15 mouse cellular contexts compared by ENCODE assay signal in genomic region chr4:47093647-47094046, GRCm38 (mm10). TPM values are rescaled to one million over a fixed set of nuclear protein-coding genes. Genes with fewer than 3 reads are reported as not detected.
A peak's percentile ranks its signal among the peaks of the same experiment; 100 is the strongest.
DNase-seq lines count a peak whose midpoint lies in the region; ATAC-seq lines count a peak whose summit lies in the region.
"Had no signal": no experiment of that assay in that cellular context is flagged by ENCODE, and none has a peak within 500 bp of the region (broad histone marks: within the 10 kb centered on the region; RNA-seq: fewer than 3 reads in every experiment).

No protein-coding gene starts in this region.

- ATAC-seq in kidney, embryonic 15.5 days (replicated peaks; ENCODE audit: low FRiP score) = peak; percentile 17; the same call in 1 of the 2 replicates
- ATAC-seq in kidney, embryonic 16.5 days (ENCODE audit: low FRiP score, low TSS enrichment) = no peak
- ATAC-seq in stomach, embryonic 16.5 days (ENCODE audit: insufficient read depth, low FRiP score) = no peak
- ATAC-seq: liver, embryonic 12.5 days had no signal

- 0 out of 2 replicates have a peak overlapping the region, but pooled peaks have one; percentile 100 for H3K4me2 ChIP-seq in kidney, embryonic 15.5 days
- H3K4me2 ChIP-seq in kidney, embryonic 16.5 days (replicated peaks; ENCODE audit: low read depth, low read length) = no peak overlapping the region
- peak overlapping the region; percentile 98 for H3K4me2 ChIP-seq in stomach, embryonic 16.5 days (ENCODE audit: low read depth, low read length)
- H3K4me2 ChIP-seq: liver, embryonic 12.5 days had no signal

- H3K4me3 ChIP-seq in kidney, embryonic 15.5 days (replicated peaks) = no peak overlapping the region
- no peak overlapping the region for H3K4me3 ChIP-seq in kidney, embryonic 16.5 days (ENCODE audit: low read length)
- no peak overlapping the region for H3K4me3 ChIP-seq in stomach, embryonic 16.5 days (replicated peaks; ENCODE audit: low read length)
- H3K4me3 ChIP-seq: liver, embryonic 12.5 days had no signal

- WGBS in kidney, embryonic 15.5 days = 55% methylated on average over 6 of the region's 6 CpGs
- WGBS in kidney, embryonic 16.5 days = 50% methylated on average over 6 of the region's 6 CpGs
- 57% methylated on average over 6 of the region's 6 CpGs for WGBS in stomach, embryonic 16.5 days

- peaks cover 26% of the 10 kb centered on the region for H3K4me1 ChIP-seq in kidney, embryonic 15.5 days
- peaks cover 11% of the 10 kb centered on the region for H3K4me1 ChIP-seq in kidney, embryonic 16.5 days (ENCODE audit: insufficient read depth, low read length)
- H3K4me1 ChIP-seq in stomach, embryonic 16.5 days (ENCODE audit: control insufficient read depth, insufficient read depth, low read length) = peaks cover 8% of the 10 kb centered on the region

- DNase-seq in embryo, embryonic 11 days = peak; percentile 47
- peak; percentile 53 for DNase-seq in mesoderm, embryonic 11.5 days (ENCODE audit: low read depth, low spot score)
- DNase-seq in adrenal gland, adult (ENCODE audit: inconsistent age in 2 of 2, low spot score in 1 of 2) = no peak
- no peak for DNase-seq in spleen, postnatal 36 days (ENCODE audit: low spot score in 2 of 2)
- DNase-seq: cerebellum, adult 8-10 months; gastrocnemius, postnatal 25 days; layer of hippocampus, adult 9-11 months; left cerebral cortex, postnatal 4 days; right cerebral cortex, postnatal 25 days had no signal

- no peaks in the 10 kb centered on the region for H3K9me3 ChIP-seq in kidney, embryonic 15.5 days (replicated peaks)
- H3K9me3 ChIP-seq in kidney, embryonic 16.5 days (ENCODE audit: low read length) = no peaks in the 10 kb centered on the region
- H3K9me3 ChIP-seq in stomach, embryonic 16.5 days (replicated peaks; ENCODE audit: control insufficient read depth, low read length) = no peaks in the 10 kb centered on the region
- H3K9me3 ChIP-seq: embryonic facial prominence, embryonic 12.5 days; heart, embryonic 13.5 days; liver, embryonic 12.5 days had no signal

- no peaks in the 10 kb centered on the region for H3K36me3 ChIP-seq in kidney, embryonic 15.5 days
- H3K36me3 ChIP-seq in kidney, embryonic 16.5 days (ENCODE audit: insufficient read depth, low read length) = no peaks in the 10 kb centered on the region
- no peaks in the 10 kb centered on the region for H3K36me3 ChIP-seq in stomach, embryonic 16.5 days (ENCODE audit: control insufficient read depth, insufficient read depth, low read length)
- H3K36me3 ChIP-seq: embryonic facial prominence, embryonic 12.5 days; heart, embryonic 13.5 days; liver, embryonic 12.5 days had no signal

- peaks cover 39% of the 10 kb centered on the region for H3K27me3 ChIP-seq in kidney, embryonic 15.5 days
- peaks cover 18% of the 10 kb centered on the region for H3K27me3 ChIP-seq in kidney, embryonic 16.5 days (ENCODE audit: insufficient read depth, low read length)
- peaks cover 11% of the 10 kb centered on the region for H3K27me3 ChIP-seq in stomach, embryonic 16.5 days (ENCODE audit: control insufficient read depth, insufficient read depth, low read length)

- H3K27ac ChIP-seq in kidney, embryonic 15.5 days = no peak overlapping the region
- H3K27ac ChIP-seq in kidney, embryonic 16.5 days (ENCODE audit: low read length) = no peak overlapping the region
- no peak overlapping the region for H3K27ac ChIP-seq in stomach, embryonic 16.5 days (ENCODE audit: low read length)
- H3K27ac ChIP-seq: embryonic facial prominence, embryonic 12.5 days; heart, embryonic 13.5 days; liver, embryonic 12.5 days had no signal

- no peak overlapping the region for H3K9ac ChIP-seq in kidney, embryonic 15.5 days
- no peak overlapping the region for H3K9ac ChIP-seq in kidney, embryonic 16.5 days (replicated peaks; ENCODE audit: low read length)
- H3K9ac ChIP-seq in stomach, embryonic 16.5 days (ENCODE audit: low read length) = no peak overlapping the region
- H3K9ac ChIP-seq: embryonic facial prominence, embryonic 12.5 days; heart, embryonic 13.5 days; liver, embryonic 12.5 days had no signal

RNA-seq across cellular contexts. Expression of gene Galnt12, which starts 1.9 kb away (rescaled TPM):
- polyA plus RNA-seq in kidney, embryonic 15.5 days (2015; fragmentation: Nextera tagmentation; extraction: Ambion mirVana) = 9.0 and 10.6 TPM in 2 replicates
- polyA plus RNA-seq in kidney, embryonic 16.5 days (2015; fragmentation: Nextera tagmentation; extraction: Ambion mirVana) = 10.1 and 10.7 TPM in 2 replicates
- polyA plus RNA-seq in stomach, embryonic 16.5 days (2015; fragmentation: Nextera tagmentation; extraction: Ambion mirVana) = 30.7 and 38.4 TPM in 2 replicates

RNA-seq across cellular contexts. Expression of gene Anks6, which starts 36.4 kb away (rescaled TPM):
- 5.5 and 6.5 TPM in 2 replicates for polyA plus RNA-seq in kidney, embryonic 15.5 days (2015; fragmentation: Nextera tagmentation; extraction: Ambion mirVana)
- polyA plus RNA-seq in kidney, embryonic 16.5 days (2015; fragmentation: Nextera tagmentation; extraction: Ambion mirVana) = 6.3 and 7.1 TPM in 2 replicates
- 3.4 and 3.9 TPM in 2 replicates for polyA plus RNA-seq in stomach, embryonic 16.5 days (2015; fragmentation: Nextera tagmentation; extraction: Ambion mirVana)

Comparison
In these comparisons a context has a peak if more than half of its experiments do, and no peak if none do; other contexts are left out.
1. DNase-seq: peak in embryo, embryonic 11 days (single experiment) and mesoderm, embryonic 11.5 days (single experiment); none in adrenal gland, adult (0 of 2) and spleen, postnatal 36 days (0 of 2).